Mouse (Mus musculus) MEL (cell line): ENCODE data around the gene Gm17657. TPM values are rescaled to one million over a fixed set of nuclear protein-coding genes. Genes with fewer than 3 reads are reported as not detected.

Source experiments
- DNase-seq: peaks from one replicate; pipeline ENCODE4 v3.0.0; 2011; ENCODE audit warnings: low read depth, low spot score
- H3K27ac ChIP-seq: 2 replicates; pipeline ENCODE4 v1.5.1; 2012; ENCODE audit warnings: low read depth, mild to moderate bottlenecking, control low read depth, low read length, moderate library complexity; ENCODE audit not compliant: control insufficient read depth
- H3K27me3 ChIP-seq, 2 experiments: fragments of 150-350 bp in 1 of 2; sonication (generic) in 1 of 2; 2 replicates each; pipeline ENCODE4 v1.6.1; 2012; ENCODE audit warnings: low read length in 2 of 2, mild to moderate bottlenecking in 2 of 2, improper control_type of control experiment in 1 of 2, moderate library complexity in 1 of 2; ENCODE audit not compliant: insufficient read depth in 2 of 2, control insufficient read depth in 1 of 2
- H3K36me3 ChIP-seq, 2 experiments: 2 replicates each; pipeline ENCODE4 v1.6.1; 2012 to 2014; ENCODE audit warnings: low read length in 2 of 2, improper control_type of control experiment in 1 of 2, inconsistent platforms in 1 of 2, mild to moderate bottlenecking in 1 of 2; ENCODE audit not compliant: insufficient read depth in 2 of 2, control insufficient read depth in 1 of 2
- H3K4me1 ChIP-seq, 2 experiments: fragments of 150-350 bp in 1 of 2; sonication (generic) in 1 of 2; 2 replicates each; pipeline ENCODE4 v1.6.1; 2012; ENCODE audit warnings: low read length in 2 of 2, improper control_type of control experiment in 1 of 2, mild to moderate bottlenecking in 1 of 2; ENCODE audit not compliant: insufficient read depth in 2 of 2, control insufficient read depth in 1 of 2
- H3K4me3 ChIP-seq, 2 experiments: fragments of 150-350 bp in 1 of 2; sonication (generic) in 1 of 2; 2 replicates each; pipeline ENCODE4 v1.5.1; 2012; ENCODE audit warnings: low read depth in 2 of 2, low read length in 2 of 2, mild to moderate bottlenecking in 2 of 2, moderate library complexity in 2 of 2, control low read depth in 1 of 2, improper control_type of control experiment in 1 of 2; ENCODE audit not compliant: control insufficient read depth in 1 of 2, insufficient read depth in 1 of 2
- H3K79me2 ChIP-seq: 2 replicates; pipeline ENCODE4 v1.6.1; 2012; ENCODE audit warnings: mild to moderate bottlenecking, low read length, moderate library complexity; ENCODE audit not compliant: control insufficient read depth, poor library complexity, insufficient read depth
- H3K9ac ChIP-seq: 2 replicates; pipeline ENCODE4 v1.6.1; 2012; ENCODE audit warnings: low read depth, mild to moderate bottlenecking, control low read depth, low read length, moderate library complexity; ENCODE audit not compliant: control insufficient read depth, poor library complexity, severe bottlenecking
- H3K9me3 ChIP-seq: fragments of 150-350 bp; sonication (generic); replicated peaks from 2 replicates; pipeline ENCODE4 v1.6.1; 2012; ENCODE audit warnings: mild to moderate bottlenecking, low read length, improper control_type of control experiment, moderate library complexity; ENCODE audit not compliant: insufficient read depth
- ELF1 ChIP-seq: IDR thresholded peaks from 2 replicates; pipeline ENCODE4 v1.6.1; 2014; ENCODE audit warnings: low read depth, mild to moderate bottlenecking, inconsistent platforms, low read length, improper control_type of control experiment, moderate library complexity
- ETS1 ChIP-seq: IDR thresholded peaks from 2 replicates; pipeline ENCODE4 v1.6.1; 2012; ENCODE audit warnings: low read depth, mild to moderate bottlenecking, inconsistent platforms, low read length, improper control_type of control experiment, moderate library complexity
- GABPA ChIP-seq: IDR thresholded peaks from 2 replicates; pipeline ENCODE4 v1.6.1; 2012; ENCODE audit warnings: low read depth, mild to moderate bottlenecking, inconsistent platforms, low read length, improper control_type of control experiment, moderate library complexity
- HCFC1 ChIP-seq: IDR thresholded peaks from 2 replicates; pipeline ENCODE4 v1.6.1; 2012; ENCODE audit warnings: low read depth, mild to moderate bottlenecking, inconsistent platforms, low read length, improper control_type of control experiment, moderate library complexity
- MAX ChIP-seq: IDR thresholded peaks from 2 replicates; pipeline ENCODE4 v1.6.1; 2011; ENCODE audit warnings: low read length, improper control_type of control experiment
- MAZ ChIP-seq: IDR thresholded peaks from 2 replicates; pipeline ENCODE4 v1.6.1; 2012; ENCODE audit warnings: low read depth, mild to moderate bottlenecking, inconsistent platforms, low read length, improper control_type of control experiment
- MEF2A ChIP-seq: IDR thresholded peaks from 2 replicates; pipeline ENCODE4 v1.6.1; 2014; ENCODE audit warnings: low read depth, mild to moderate bottlenecking, inconsistent platforms, low read length, improper control_type of control experiment; ENCODE audit not compliant: poor library complexity, insufficient replicate concordance, severe bottlenecking; ENCODE audit errors: extremely low read depth
- MXI1 ChIP-seq: IDR thresholded peaks from 2 replicates; pipeline ENCODE4 v1.6.1; 2011; ENCODE audit warnings: mild to moderate bottlenecking, low read depth, low read length, improper control_type of control experiment
- MYB ChIP-seq: IDR thresholded peaks from 2 replicates; pipeline ENCODE4 v1.6.1; 2011; ENCODE audit warnings: mild to moderate bottlenecking, low read depth, low read length, improper control_type of control experiment
- MYC ChIP-seq: IDR thresholded peaks from 2 replicates; pipeline ENCODE4 v1.6.1; 2011; ENCODE audit warnings: low read depth, mild to moderate bottlenecking, low read length, improper control_type of control experiment, moderate library complexity
- POLR2AphosphoS2 ChIP-seq: IDR thresholded peaks from 2 replicates; pipeline ENCODE4 v1.6.1; 2011; ENCODE audit warnings: low read length, improper control_type of control experiment
- POLR2AphosphoS5 ChIP-seq: IDR thresholded peaks from 2 replicates; pipeline ENCODE4 v1.6.1; 2012; ENCODE audit warnings: low read depth, borderline replicate concordance, mild to moderate bottlenecking, inconsistent platforms, low read length, moderate library complexity, mixed read lengths
- RAD21 ChIP-seq: IDR thresholded peaks from 2 replicates; pipeline ENCODE4 v1.6.1; 2011; ENCODE audit warnings: mild to moderate bottlenecking, low read depth, low read length, improper control_type of control experiment
- RCOR1 ChIP-seq: IDR thresholded peaks from 2 replicates; pipeline ENCODE4 v1.6.1; 2012; ENCODE audit warnings: low read depth, mild to moderate bottlenecking, inconsistent platforms, low read length, improper control_type of control experiment
- SIN3A ChIP-seq: IDR thresholded peaks from 2 replicates; pipeline ENCODE4 v1.6.1; 2012; ENCODE audit warnings: low read length, improper control_type of control experiment, inconsistent platforms
- TAL1 ChIP-seq: IDR thresholded peaks from 2 replicates; pipeline ENCODE4 v1.6.1; 2012; ENCODE audit warnings: mild to moderate bottlenecking, inconsistent platforms, low read length, moderate library complexity, mixed read lengths
- TBP ChIP-seq: IDR thresholded peaks from 2 replicates; pipeline ENCODE4 v1.8.0; 2011; ENCODE audit warnings: low read depth, low read length, improper control_type of control experiment
- USF1 ChIP-seq: IDR thresholded peaks from 2 replicates; pipeline ENCODE4 v1.6.1; 2014; ENCODE audit warnings: low read depth, mild to moderate bottlenecking, inconsistent platforms, low read length, improper control_type of control experiment, moderate library complexity
- ZC3H11A ChIP-seq: IDR thresholded peaks from 2 replicates; pipeline ENCODE4 v1.6.1; 2012; ENCODE audit warnings: low read depth, mild to moderate bottlenecking, inconsistent platforms, low read length, improper control_type of control experiment
- ZMIZ1 ChIP-seq: IDR thresholded peaks from 2 replicates; pipeline ENCODE4 v1.6.1; 2012; ENCODE audit warnings: low read depth, mild to moderate bottlenecking, inconsistent platforms, low read length, improper control_type of control experiment, moderate library complexity
- ZNF384 ChIP-seq: IDR thresholded peaks from 2 replicates; pipeline ENCODE4 v1.6.1; 2012; ENCODE audit warnings: low read depth, mild to moderate bottlenecking, inconsistent platforms, low read length, improper control_type of control experiment
- polyA plus RNA-seq, 2 experiments: library from polyadenylated mRNA; stranded (reverse) in 1 of 2; unstranded in 1 of 2; fragments of >175 nt in 1 of 2; fragments of >200 nt in 1 of 2; gene quantifications; 2 replicates each; pipeline versions ENCODE4 v1.2.1 to v1.2.4; 2012; ENCODE audit warnings: low replicate concordance in 2 of 2, low read depth in 1 of 2; ENCODE audit not compliant: insufficient read length in 2 of 2, insufficient read depth in 1 of 2, missing spikeins in 1 of 2
- total RNA-seq: library from RNA; depleted of rRNA; stranded (reverse); fragments of 300-350 nt; gene quantifications from 2 replicates; pipeline ENCODE4 v1.2.3, GENCODE M21; 2012

The Gm17657 gene
- total and polyA plus RNA-seq, 3 experiments = 0.31 to 2.7 TPM; not detected in 1

DNA sequence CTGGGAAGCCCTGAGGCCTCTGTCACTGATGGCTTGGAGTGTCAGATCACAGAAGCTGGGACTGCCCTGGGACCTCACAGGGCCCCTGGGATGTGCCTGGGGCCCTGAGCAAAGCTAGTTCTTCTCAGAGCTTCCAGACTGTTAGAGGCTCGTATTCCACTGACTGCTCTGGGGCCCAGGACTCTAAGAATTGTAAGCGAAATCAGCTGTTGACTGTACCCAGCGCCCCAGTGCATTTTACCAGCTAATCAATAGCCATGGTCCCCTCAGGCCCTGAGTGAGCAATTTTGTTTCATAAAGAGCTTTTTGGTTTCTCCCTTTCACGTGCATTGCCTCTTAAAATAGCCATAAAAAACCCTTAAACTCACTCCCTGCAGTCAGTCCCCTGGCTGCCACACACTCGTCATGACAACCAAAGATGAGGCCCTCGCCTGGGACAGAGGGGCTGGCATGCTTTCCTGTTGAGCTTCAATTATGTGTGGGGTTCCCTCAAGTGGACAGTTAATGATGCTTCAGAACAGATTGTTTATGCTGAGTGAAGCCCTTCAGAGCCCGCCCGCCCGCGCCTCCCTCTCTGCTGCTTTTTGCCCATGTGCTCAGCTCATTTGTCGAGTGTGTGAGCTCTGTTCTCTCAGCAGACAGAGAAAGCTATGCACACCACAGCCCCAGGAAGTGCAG is 39.9 kb upstream of the Gm17657 start:
- Histone ChIP-seq H3K27ac (no peak overlapping the region), H3K4me3 (no peak overlapping the region), H3K9ac (no peak overlapping the region), H3K79me2 (no peaks in the 10 kb centered on the region), H3K36me3 (no peaks in the 10 kb centered on the region), H3K9me3 (no peaks in the 10 kb centered on the region), H3K27me3 (no peaks in the 10 kb centered on the region), H3K4me1 (no peaks in the 10 kb centered on the region)
- no peak for DNase-seq
- no peak for TF ChIP-seq RAD21
- no peak for TF ChIP-seq ZC3H11A
- TF ChIP-seq RCOR1 = no peak
- no peak for TF ChIP-seq ELF1
- no peak for TF ChIP-seq ZNF384
- TF ChIP-seq MYB = no peak
- no peak for TF ChIP-seq MAX
- TF ChIP-seq TBP = no peak
- no peak for TF ChIP-seq POLR2AphosphoS5
- TF ChIP-seq ETS1 = no peak
- no peak for TF ChIP-seq HCFC1
- TF ChIP-seq MYC = no peak
- TF ChIP-seq GABPA = no peak
- no peak for TF ChIP-seq SIN3A

- Histone ChIP-seq H3K27ac (no peak overlapping the region), H3K9ac (no peak overlapping the region), H3K4me3 (no peak overlapping the region), H3K27me3 (no peaks in the 10 kb centered on the region), H3K9me3 (no peaks in the 10 kb centered on the region), H3K4me1 (no peaks in the 10 kb centered on the region), H3K79me2 (no peaks in the 10 kb centered on the region), H3K36me3 (no peaks in the 10 kb centered on the region)
- DNase-seq = no peak
- TF ChIP-seq USF1 (no peak), POLR2AphosphoS5 (no peak), TAL1 (no peak), MAZ (no peak), MXI1 (no peak), HCFC1 (no peak), MYC (no peak), MEF2A (no peak), POLR2AphosphoS2 (no peak), ZMIZ1 (no peak)
These were observed 37.5 kb upstream of the Gm17657 start for GRCm38 (mm10) chr17:29586921-29587320.
